ENCODE assay signal across 9 mouse cellular contexts in genomic region chr8:85027922-85028321, GRCm38 (mm10). TPM values are rescaled to one million over a fixed set of nuclear protein-coding genes. Genes with fewer than 3 reads are reported as not detected.
DNase-seq lines count a peak whose midpoint lies in the region; ATAC-seq lines count a peak whose summit lies in the region.
"Had no signal": no experiment of that assay in that cellular context is flagged by ENCODE, and none has a peak within 500 bp of the region (broad histone marks: within the 10 kb centered on the region; RNA-seq: fewer than 3 reads in every experiment).

No protein-coding gene starts in this region.

- 37% methylated on average over 2 of the region's 2 CpGs for WGBS in embryonic facial prominence, embryonic 11.5 days
- WGBS in limb, embryonic 10.5 days: 43% methylated on average over 2 of the region's 2 CpGs

- H3K36me3 ChIP-seq in megakaryocyte, embryonic 14.5 days (replicated peaks; ENCODE audit: low read length): peaks cover 57% of the 10 kb centered on the region
- H3K36me3 ChIP-seq in embryonic facial prominence, embryonic 11.5 days (replicated peaks; ENCODE audit: control insufficient read depth, insufficient read depth, low read depth, low read length): no peaks in the 10 kb centered on the region; the same call in 1 of the 2 replicates
- H3K36me3 ChIP-seq in limb, embryonic 10.5 days: peaks cover 56% of the 10 kb centered on the region
- H3K36me3 ChIP-seq in splenic B cell, adult 2 months (ENCODE audit: control insufficient read depth, insufficient read depth, low read length, poor library complexity, severe bottlenecking): peaks cover 3% of the 10 kb centered on the region

- peaks cover 58% of the 10 kb centered on the region for H3K4me1 ChIP-seq in megakaryocyte, embryonic 14.5 days
- peaks cover 4% of the 10 kb centered on the region; the same call in 1 of the 2 replicates for H3K4me1 ChIP-seq in embryonic facial prominence, embryonic 11.5 days (ENCODE audit: control insufficient read depth, insufficient read depth, low read length)
- H3K4me1 ChIP-seq in limb, embryonic 10.5 days: peaks cover 39% of the 10 kb centered on the region

- no peak for DNase-seq in embryonic facial prominence, embryonic 11.5 days (ENCODE audit: low spot score)
- DNase-seq in limb, embryonic 10.5 days (ENCODE audit: low spot score): no peak
- DNase-seq in splenic B cell, adult 2 months (ENCODE audit: low read depth, low spot score): peak; percentile 32
- DNase-seq in cerebellum, postnatal 4 days (ENCODE audit: low spot score in 2 of 2): no peak
- no peak for DNase-seq in layer of hippocampus, postnatal 14 days (ENCODE audit: low spot score in 2 of 2)
- no peak for DNase-seq in gastrocnemius, postnatal 25 days
- DNase-seq: gastrocnemius, postnatal 36 days had no signal

- peak overlapping the region; percentile 99 for H3K4me3 ChIP-seq in megakaryocyte, embryonic 14.5 days (replicated peaks)
- H3K4me3 ChIP-seq in embryonic facial prominence, embryonic 11.5 days (ENCODE audit: low read depth, low read length): peak overlapping the region; percentile 98
- peak overlapping the region; percentile 89 for H3K4me3 ChIP-seq in limb, embryonic 10.5 days

- peak overlapping the region; percentile 59 for H3K4me2 ChIP-seq in embryonic facial prominence, embryonic 11.5 days (ENCODE audit: low read depth, low read length)

- no peaks in the 10 kb centered on the region for H3K27me3 ChIP-seq in megakaryocyte, embryonic 14.5 days (replicated peaks)
- H3K27me3 ChIP-seq in embryonic facial prominence, embryonic 11.5 days (ENCODE audit: control insufficient read depth, insufficient read depth, low read length): no peaks in the 10 kb centered on the region
- H3K27me3 ChIP-seq in limb, embryonic 10.5 days (ENCODE audit: low read depth, poor library complexity, severe bottlenecking): no peaks in the 10 kb centered on the region
- H3K27me3 ChIP-seq in splenic B cell, adult 2 months (ENCODE audit: control insufficient read depth, insufficient read depth, low read length, poor library complexity, severe bottlenecking): no peaks in the 10 kb centered on the region

- no peak overlapping the region for H3K27ac ChIP-seq in embryonic facial prominence, embryonic 11.5 days (replicated peaks; ENCODE audit: low read depth, low read length)
- H3K27ac ChIP-seq in limb, embryonic 10.5 days: peak overlapping the region; percentile 96; the same call in 1 of the 2 replicates

- no peaks in the 10 kb centered on the region for H3K9me3 ChIP-seq in megakaryocyte, embryonic 14.5 days
- H3K9me3 ChIP-seq in embryonic facial prominence, embryonic 11.5 days (replicated peaks; ENCODE audit: control insufficient read depth, low read length): no peaks in the 10 kb centered on the region
- H3K9me3 ChIP-seq in limb, embryonic 10.5 days (replicated peaks): no peaks in the 10 kb centered on the region

- H3K9ac ChIP-seq in embryonic facial prominence, embryonic 11.5 days (replicated peaks; ENCODE audit: low read length): peak overlapping the region; percentile 99; the same call in 1 of the 2 replicates

- no peak for ATAC-seq in megakaryocyte, adult 5-6 weeks (ENCODE audit: poor library complexity, severe bottlenecking)
- no peak for ATAC-seq in embryonic facial prominence, embryonic 11.5 days (replicated peaks; ENCODE audit: insufficient number of reproducible peaks, low FRiP score, low TSS enrichment, low read depth)

RNA-seq across cellular contexts. Expression of gene Trir, which starts 1.3 kb away (rescaled TPM):
- polyA plus RNA-seq in megakaryocyte, embryonic 14.5 days (2012; ENCODE audit: insufficient read depth, low replicate concordance): 123 and 539 TPM in 2 replicates
- 138 and 141 TPM in 2 replicates for total RNA-seq in megakaryocyte, adult 5-6 weeks (2015)
- 411 and 422 TPM in 2 replicates for total RNA-seq in megakaryocyte, adult 5-6 weeks (2017)
- polyA plus RNA-seq in embryonic facial prominence, embryonic 11.5 days (2014; fragmentation: Nextera tagmentation; extraction: Ambion mirVana): 172 and 178 TPM in 2 replicates
- 138 and 157 TPM in 2 replicates for polyA plus RNA-seq in limb, embryonic 10.5 days (2016; fragmentation: Nextera tagmentation; extraction: Ambion mirVana)
- 100 to 1,000 TPM; 136 to 150 TPM for total RNA-seq in layer of hippocampus, postnatal 14 days (2021)
- 10 to 100 TPM; 66.5 to 69.4 TPM for total RNA-seq in gastrocnemius, postnatal 25 days (2021)

RNA-seq across cellular contexts. Expression of gene Asna1, which starts 2.8 kb away (rescaled TPM):
- polyA plus RNA-seq in megakaryocyte, embryonic 14.5 days (2012; ENCODE audit: insufficient read depth, low replicate concordance): 103 and 181 TPM in 2 replicates
- 52.5 and 64.0 TPM in 2 replicates for total RNA-seq in megakaryocyte, adult 5-6 weeks (2015)
- 61.2 and 65.5 TPM in 2 replicates for total RNA-seq in megakaryocyte, adult 5-6 weeks (2017)
- 130 and 132 TPM in 2 replicates for polyA plus RNA-seq in embryonic facial prominence, embryonic 11.5 days (2014; fragmentation: Nextera tagmentation; extraction: Ambion mirVana)
- polyA plus RNA-seq in limb, embryonic 10.5 days (2016; fragmentation: Nextera tagmentation; extraction: Ambion mirVana): 161 and 163 TPM in 2 replicates
- total RNA-seq in layer of hippocampus, postnatal 14 days (2021): 100 to 1,000 TPM; 108 to 115 TPM
- 10 to 100 TPM; 45.6 to 48.2 TPM for total RNA-seq in gastrocnemius, postnatal 25 days (2021)

RNA-seq across cellular contexts. Expression of gene Tnpo2, which starts 8.8 kb away (rescaled TPM):
- 5.1 and 5.3 TPM in 2 replicates for polyA plus RNA-seq in megakaryocyte, embryonic 14.5 days (2012; ENCODE audit: insufficient read depth, low replicate concordance)
- 13.2 and 18.8 TPM in 2 replicates for total RNA-seq in megakaryocyte, adult 5-6 weeks (2015)
- 13.1 and 17.7 TPM in 2 replicates for total RNA-seq in megakaryocyte, adult 5-6 weeks (2017)
- polyA plus RNA-seq in embryonic facial prominence, embryonic 11.5 days (2014; fragmentation: Nextera tagmentation; extraction: Ambion mirVana): 17.0 and 20.5 TPM in 2 replicates
- 28.1 and 28.4 TPM in 2 replicates for polyA plus RNA-seq in limb, embryonic 10.5 days (2016; fragmentation: Nextera tagmentation; extraction: Ambion mirVana)
- 100 to 1,000 TPM; 150 to 152 TPM for total RNA-seq in layer of hippocampus, postnatal 14 days (2021)
- total RNA-seq in gastrocnemius, postnatal 25 days (2021): 10 to 100 TPM; 23.5 to 27.9 TPM

RNA-seq across cellular contexts. Expression of gene Best2, which starts 13.6 kb away (rescaled TPM):
- 0.27 TPM in 1 of 2 replicates, not detected in the other for polyA plus RNA-seq in megakaryocyte, embryonic 14.5 days (2012; ENCODE audit: insufficient read depth, low replicate concordance)
- total RNA-seq in megakaryocyte, adult 5-6 weeks (2015): 0.07 TPM in 1 of 2 replicates, not detected in the other
- total RNA-seq in megakaryocyte, adult 5-6 weeks (2017): not detected in 2 replicates
- polyA plus RNA-seq in embryonic facial prominence, embryonic 11.5 days (2014; fragmentation: Nextera tagmentation; extraction: Ambion mirVana): not detected in 2 replicates
- not detected in 2 replicates for polyA plus RNA-seq in limb, embryonic 10.5 days (2016; fragmentation: Nextera tagmentation; extraction: Ambion mirVana)
- not detected for total RNA-seq in layer of hippocampus, postnatal 14 days (2021)
- total RNA-seq in gastrocnemius, postnatal 25 days (2021): not detected
- total RNA-seq: gastrocnemius, postnatal 36 days had no signal

RNA-seq across cellular contexts. Expression of gene Fbxw9, which starts 31.9 kb away (rescaled TPM):
- polyA plus RNA-seq in megakaryocyte, embryonic 14.5 days (2012; ENCODE audit: insufficient read depth, low replicate concordance): 14.6 and 15.5 TPM in 2 replicates
- total RNA-seq in megakaryocyte, adult 5-6 weeks (2015): 2.1 and 4.1 TPM in 2 replicates
- total RNA-seq in megakaryocyte, adult 5-6 weeks (2017): 3.0 and 3.2 TPM in 2 replicates
- polyA plus RNA-seq in embryonic facial prominence, embryonic 11.5 days (2014; fragmentation: Nextera tagmentation; extraction: Ambion mirVana): 20.4 and 21.2 TPM in 2 replicates
- 19.9 and 23.1 TPM in 2 replicates for polyA plus RNA-seq in limb, embryonic 10.5 days (2016; fragmentation: Nextera tagmentation; extraction: Ambion mirVana)
- 10 to 100 TPM; 36.2 to 41.4 TPM for total RNA-seq in layer of hippocampus, postnatal 14 days (2021)
- 1 to 10 TPM; 1.8 to 2.2 TPM for total RNA-seq in gastrocnemius, postnatal 25 days (2021)

Comparison
In these comparisons a context has a peak if more than half of its experiments do, and no peak if none do; other contexts are left out.
1. RNA of gene Tnpo2, which starts 8.8 kb away (total RNA-seq): 150 to 152 TPM in layer of hippocampus, postnatal 14 days; 23.5 to 27.9 TPM in gastrocnemius, postnatal 25 days and 13.1 to 18.8 TPM in megakaryocyte, adult 5-6 weeks; every median in the first group is over 4 times any median in the second.
2. Peak in every context shown above with its lines, with median percentiles within 50 percentile points of each other: H3K4me3 ChIP-seq.